Mouse (Mus musculus) lung, postnatal 0 days (tissue): ENCODE data around the gene 4930556J24Rik. TPM values are rescaled to one million over a fixed set of nuclear protein-coding genes. Genes with fewer than 3 reads are reported as not detected.
A peak's percentile ranks its signal among the peaks of the same experiment; 100 is the strongest.

Source experiments
- ATAC-seq: fragments of 200-750 bp; cut with Nextera tagmentation; 2 replicates; pipeline ENCODE4 v1.8.0; 2017; ENCODE audit warnings: moderate library complexity
- DNase-seq: peaks from one replicate; pipeline ENCODE4 v3.0.0-alpha.2; 2016; ENCODE audit warnings: low spot score
- H3K27ac ChIP-seq: fragments of 300-500 bp; sonication (generic); 2 replicates; pipeline ENCODE4 v1.5.1; 2014; ENCODE audit warnings: antibody characterized with exemption, mild to moderate bottlenecking, low read length, mixed read lengths
- H3K27me3 ChIP-seq: fragments of 300-500 bp; sonication (generic); replicated peaks from 2 replicates; pipeline ENCODE4 v1.6.1; 2014; ENCODE audit warnings: low read length, mixed read lengths; ENCODE audit not compliant: insufficient read depth
- H3K36me3 ChIP-seq: fragments of 300-500 bp; sonication (generic); 2 replicates; pipeline ENCODE4 v1.6.1; 2014; ENCODE audit warnings: low read length, mixed read lengths; ENCODE audit not compliant: insufficient read depth
- H3K4me1 ChIP-seq: fragments of 300-500 bp; sonication (generic); 2 replicates; pipeline ENCODE4 v1.6.1; 2014; ENCODE audit warnings: antibody characterized with exemption, low read depth, low read length, mixed read lengths; ENCODE audit not compliant: insufficient read depth
- H3K4me2 ChIP-seq: fragments of 300-500 bp; sonication (generic); replicated peaks from 2 replicates; pipeline ENCODE4 v1.6.1; 2014; ENCODE audit warnings: low read depth, mild to moderate bottlenecking, low read length, moderate library complexity, mixed read lengths
- H3K4me3 ChIP-seq: fragments of 300-500 bp; sonication (generic); 2 replicates; pipeline ENCODE4 v1.5.1; 2014; ENCODE audit warnings: low read depth, low read length
- H3K9ac ChIP-seq: fragments of 300-500 bp; sonication (generic); replicated peaks from 2 replicates; pipeline ENCODE4 v1.6.1; 2014; ENCODE audit warnings: low read depth, mild to moderate bottlenecking
- H3K9me3 ChIP-seq: fragments of 300-500 bp; sonication (generic); 2 replicates; pipeline ENCODE4 v1.6.1; 2016; ENCODE audit warnings: low read length, mixed read lengths
- CTCF ChIP-seq: IDR thresholded peaks from 2 replicates; pipeline ENCODE4 v1.5.1; 2016; ENCODE audit warnings: antibody characterized with exemption, mild to moderate bottlenecking
- EP300 ChIP-seq: IDR thresholded peaks from 2 replicates; pipeline ENCODE4 v1.6.1; 2016; ENCODE audit warnings: antibody characterized with exemption, mild to moderate bottlenecking, control low read depth
- WGBS: fragments of 180-500 bp; shearing (Covaris S2); extraction: QIAGEN DNeasy Blood & Tissue Kit; methylation state at CpG from one replicate; pipeline ENCODE4 v1.1.7; 2014; 5-methylcytosine and 5-hydroxymethylcytosine counted together
- polyA plus RNA-seq: library from polyadenylated mRNA; unstranded; fragments of >200 nt; fragmentation: Nextera tagmentation; extraction: Ambion mirVana; gene quantifications from 2 replicates; pipeline ENCODE4 v1.2.1, GENCODE M21; 2015

4930556J24Rik gene
- polyA plus RNA-seq, 1 experiment from 2014 or later: not detected

- no peaks in the 10 kb centered on the region for H3K9me3 ChIP-seq
- H3K27ac ChIP-seq: peak overlapping the region; percentile 51; the same call in 1 of the 2 replicates
- H3K9ac ChIP-seq: no peak overlapping the region
- ATAC-seq: peak; percentile 90
- 35% methylated on average over 5 of the region's 5 CpGs for WGBS
- peak; percentile 89 for DNase-seq
- H3K36me3 ChIP-seq: no peaks in the 10 kb centered on the region
- peaks cover 5% of the 10 kb centered on the region; the same call in 1 of the 2 replicates for H3K4me1 ChIP-seq
- H3K4me3 ChIP-seq: no peak overlapping the region
- H3K27me3 ChIP-seq: no peaks in the 10 kb centered on the region
- TF ChIP-seq CTCF: no peak
- 0 out of 2 replicates have a peak, but pooled peaks have one; percentile 30 for TF ChIP-seq EP300
- H3K4me2 ChIP-seq: no peak overlapping the region
Measured at GRCm38 (mm10) chr11:3903046-3903445, 73.5 kb downstream of the 4930556J24Rik start.

GRCm38 (mm10) chr11:3902516-3902915 lies 74.1 kb downstream of the 4930556J24Rik start:
- Histone ChIP-seq H3K9me3 (no peaks in the 10 kb centered on the region), H3K9ac (no peak overlapping the region), H3K27me3 (no peaks in the 10 kb centered on the region), H3K4me1 (peaks cover 5% of the 10 kb centered on the region; the same call in 1 of the 2 replicates), H3K4me2 (no peak overlapping the region), H3K36me3 (no peaks in the 10 kb centered on the region), H3K4me3 (no peak overlapping the region), H3K27ac (no peak overlapping the region)
- 75% methylated on average over 3 of the region's 3 CpGs for WGBS
- TF ChIP-seq CTCF (no peak), EP300 (no peak)
- DNase-seq (no peak), ATAC-seq (peak; percentile 17; the same call in 1 of the 2 replicates)

GRCm38 (mm10) chr11:3900296-3900695 lies 76.3 kb downstream of the 4930556J24Rik start:
- H3K27me3 ChIP-seq: no peaks in the 10 kb centered on the region
- WGBS: 61% methylated on average over 6 of the region's 6 CpGs
- H3K4me2 ChIP-seq: no peak overlapping the region
- ATAC-seq (no peak), DNase-seq (no peak)
- no peaks in the 10 kb centered on the region for H3K9me3 ChIP-seq
- no peaks in the 10 kb centered on the region for H3K36me3 ChIP-seq
- TF ChIP-seq EP300 (no peak), CTCF (no peak)
- no peak overlapping the region for H3K27ac ChIP-seq
- H3K9ac ChIP-seq: no peak overlapping the region
- peaks cover 5% of the 10 kb centered on the region; the same call in 1 of the 2 replicates for H3K4me1 ChIP-seq
- H3K4me3 ChIP-seq: no peak overlapping the region

- Histone ChIP-seq H3K4me3 (no peak overlapping the region), H3K27me3 (no peaks in the 10 kb centered on the region), H3K9ac (no peak overlapping the region), H3K9me3 (no peaks in the 10 kb centered on the region), H3K27ac (no peak overlapping the region), H3K36me3 (no peaks in the 10 kb centered on the region), H3K4me2 (no peak overlapping the region), H3K4me1 (peaks cover 5% of the 10 kb centered on the region; the same call in 1 of the 2 replicates)
- ATAC-seq (no peak), DNase-seq (no peak)
- WGBS: 65% methylated on average over 1 of the region's 1 CpGs
- TF ChIP-seq EP300 (no peak), CTCF (no peak)
Measured at GRCm38 (mm10) chr11:3895933-3896332, 80.6 kb downstream of the 4930556J24Rik start.

GRCm38 (mm10) chr11:3895458-3895857 lies 81.1 kb downstream of the 4930556J24Rik start:
- TF ChIP-seq CTCF: no peak
- no peak for TF ChIP-seq EP300
- H3K27me3 ChIP-seq: no peaks in the 10 kb centered on the region
- H3K27ac ChIP-seq: peak overlapping the region; percentile 77
- peak overlapping the region; percentile 26; the same call in 1 of the 2 replicates for H3K9ac ChIP-seq
- peaks cover 5% of the 10 kb centered on the region; the same call in 1 of the 2 replicates for H3K4me1 ChIP-seq
- H3K9me3 ChIP-seq: no peaks in the 10 kb centered on the region
- no peaks in the 10 kb centered on the region for H3K36me3 ChIP-seq
- peak overlapping the region; percentile 80 for H3K4me2 ChIP-seq
- WGBS: 2% methylated on average over 10 of the region's 10 CpGs
- H3K4me3 ChIP-seq: peak overlapping the region; percentile 40
- ATAC-seq: peak; percentile 20
- peak; percentile 73 for DNase-seq

GRCm38 (mm10) chr11:3894406-3895281 lies 81.9 kb downstream of the 4930556J24Rik start, which contains the start of the genes 4921536K21Rik and Dusp18:
TSS of gene 4921536K21Rik (minus strand) at chr11:3895098.
TSS of gene Dusp18 (plus strand) at chr11:3895240.
- TF ChIP-seq CTCF (no peak), EP300 (no peak)
- ATAC-seq (peak; percentile 100), DNase-seq (peak; percentile 97)
- Histone ChIP-seq H3K4me2 (peak within 1 kb of the TSS; percentile 80), H3K27ac (peak within 1 kb of the TSS; percentile 77), H3K9ac (peak within 1 kb of the TSS; percentile 26; the same call in 1 of the 2 replicates), H3K4me3 (peak within 1 kb of the TSS; percentile 40), H3K4me1 (peaks cover 5% of the 10 kb centered on the region; the same call in 1 of the 2 replicates), H3K27me3 (no peaks in the 10 kb centered on the region), H3K9me3 (no peaks in the 10 kb centered on the region), H3K36me3 (no peaks in the 10 kb centered on the region)
- 5% methylated on average over 46 of the region's 46 CpGs for WGBS
